Mouse (Mus musculus) spleen, embryonic (tissue): ENCODE results near the gene Tmem56.

Experiments used
- CTCF ChIA-PET: fragments of 350-600 bp; sonication (Branson Sonifier 250); formaldehyde crosslinking; loops from one replicate; lab custom pipeline; 2022; lab: Charles Lee

Tmem56 gene

GRCm38 (mm10) chr3:121242111-121242936 lies 40.6 kb downstream of the Tmem56 start:
- CTCF ChIA-PET = interaction anchor here (0.5 kb wide), 2 partner anchors 40 to 83 kb away, joined by 3 read pairs; no protein-coding TSS in a partner anchor

GRCm38 (mm10) chr3:121240362-121241040 lies 42.4 kb downstream of the Tmem56 start:
- CTCF ChIA-PET = no interaction called here

GRCm38 (mm10) chr3:121239096-121239495 lies 43.8 kb downstream of the Tmem56 start:
- CTCF ChIA-PET = no interaction called here

DNA sequence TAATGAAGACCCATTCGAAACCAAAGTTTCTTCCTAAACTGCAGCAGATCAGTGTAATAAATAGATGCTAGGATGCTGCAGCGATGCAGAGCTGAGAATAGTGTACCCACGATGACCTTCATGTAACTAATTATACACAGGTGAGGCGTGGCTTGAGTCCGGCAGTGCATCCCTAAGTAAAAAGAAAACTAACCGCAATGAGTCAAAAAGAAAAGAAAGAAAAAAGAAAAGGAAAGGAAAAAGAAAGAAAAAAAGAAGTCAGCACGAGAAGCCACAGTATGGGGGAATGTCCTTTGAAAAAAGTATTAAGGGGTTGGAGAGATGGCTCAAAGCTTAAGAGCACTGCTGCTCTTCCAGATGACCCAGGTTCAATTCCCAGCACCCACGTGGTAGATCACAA lies 58.1 kb downstream of the Tmem56 start:
- CTCF ChIA-PET = no interaction called here

DNA sequence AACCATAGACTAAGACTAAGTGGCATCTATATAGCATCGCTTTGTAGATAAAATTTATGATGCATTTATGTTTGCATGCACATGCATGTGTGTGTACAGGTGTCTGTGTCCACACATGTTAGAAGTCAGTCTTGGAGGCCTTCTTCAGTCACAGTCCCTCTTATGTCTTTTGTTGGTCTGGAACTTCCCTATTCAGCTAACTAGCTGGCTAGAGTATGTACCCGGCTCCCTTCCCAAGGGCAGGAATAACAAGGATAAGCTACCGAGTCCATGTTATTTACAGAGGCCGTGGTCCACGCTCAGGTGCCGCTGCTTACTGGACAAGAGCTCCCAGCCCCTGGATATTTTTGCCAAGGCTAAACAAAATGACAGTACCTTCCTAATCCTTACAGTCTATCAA lies 58.7 kb downstream of the Tmem56 start:
- CTCF ChIA-PET = no interaction called here

- CTCF ChIA-PET = no interaction called here
Observed at GRCm38 (mm10) chr3:121221987-121222386, 60.9 kb downstream of the Tmem56 start.

GRCm38 (mm10) chr3:121217011-121217410 lies 65.9 kb downstream of the Tmem56 start:
- CTCF ChIA-PET = no interaction called here

DNA sequence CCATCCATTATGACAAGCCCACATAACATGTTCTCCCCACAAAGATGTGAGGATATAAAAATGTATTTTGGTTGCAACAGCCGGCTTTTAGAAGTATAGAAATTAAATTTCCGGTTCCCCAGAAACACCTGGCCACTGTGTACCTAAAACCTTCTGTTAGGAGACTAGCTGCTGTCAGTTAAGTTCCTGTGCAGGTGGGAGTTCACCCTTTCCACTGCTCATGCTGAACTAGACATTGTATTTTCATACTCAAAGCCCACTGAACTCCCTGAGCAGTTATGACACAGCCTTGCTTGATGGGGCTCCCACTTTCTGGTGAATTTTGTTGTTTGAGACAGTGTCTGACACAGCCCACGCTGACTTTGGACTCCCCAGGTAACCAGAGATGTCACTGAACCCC lies 69.4 kb downstream of the Tmem56 start:
- CTCF ChIA-PET = no interaction called here

DNA sequence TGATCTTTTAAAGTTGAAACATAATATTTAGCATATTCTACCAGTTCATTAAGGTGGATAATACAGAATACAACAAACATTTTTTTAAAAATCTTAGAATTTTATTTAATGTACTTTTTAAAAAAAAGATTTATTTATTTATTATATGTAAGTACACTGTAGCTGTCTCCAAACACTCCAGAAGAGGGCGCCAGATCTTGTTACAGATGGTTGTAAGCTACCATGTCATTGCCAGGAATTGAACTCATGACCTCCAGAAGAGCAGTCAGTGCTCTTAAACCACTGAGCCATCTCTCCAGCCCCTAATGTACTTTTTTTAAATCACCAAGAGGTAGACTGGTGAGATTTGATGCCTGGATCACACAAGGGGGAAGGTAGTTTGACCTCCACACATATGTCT lies 70.7 kb downstream of the Tmem56 start:
- CTCF ChIA-PET = interaction anchor here (0.7 kb wide), 1 partner anchor 104 kb away, joined by 4 read pairs; no protein-coding TSS in a partner anchor

DNA sequence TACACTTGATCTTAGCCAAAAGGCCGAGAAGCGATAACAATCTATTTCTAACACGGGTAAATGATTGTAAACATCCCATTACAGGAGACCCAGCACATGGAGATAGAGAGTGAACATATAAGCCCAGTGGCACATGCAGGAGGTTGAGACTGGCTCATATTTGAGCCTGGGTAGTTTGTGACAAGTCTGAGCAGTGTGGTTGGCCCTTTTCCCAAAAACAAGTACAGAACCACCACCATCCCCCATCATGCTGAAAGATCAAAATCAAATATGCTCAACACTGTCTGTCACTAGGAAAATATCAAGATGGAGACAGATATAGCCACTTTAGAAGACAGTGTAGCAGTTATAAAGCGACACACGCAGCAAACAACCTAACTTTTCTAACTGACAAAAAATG lies 73.9 kb downstream of the Tmem56 start:
- CTCF ChIA-PET = no interaction called here

- CTCF ChIA-PET = no interaction called here
Observed at GRCm38 (mm10) chr3:121206202-121206882, 76.6 kb downstream of the Tmem56 start.

DNA sequence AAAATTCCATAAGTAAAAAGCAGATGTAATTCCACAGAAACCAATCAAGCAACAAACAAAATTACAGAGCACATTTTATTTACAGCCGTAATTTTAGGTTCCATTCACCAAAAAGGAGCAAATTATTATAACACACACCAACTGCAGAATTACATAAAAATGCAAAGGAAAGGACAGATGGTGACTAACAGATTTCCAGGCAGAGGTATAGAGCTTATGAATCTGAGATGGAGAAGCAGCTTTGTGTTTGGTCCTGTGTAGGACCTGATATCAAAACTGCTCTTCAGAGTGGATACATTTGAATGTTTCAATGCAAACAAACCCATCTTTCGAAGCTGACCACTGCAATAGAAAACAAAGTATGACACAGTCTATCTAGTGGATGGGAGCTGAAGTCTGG lies 80.3 kb downstream of the Tmem56 start:
- CTCF ChIA-PET = no interaction called here

DNA sequence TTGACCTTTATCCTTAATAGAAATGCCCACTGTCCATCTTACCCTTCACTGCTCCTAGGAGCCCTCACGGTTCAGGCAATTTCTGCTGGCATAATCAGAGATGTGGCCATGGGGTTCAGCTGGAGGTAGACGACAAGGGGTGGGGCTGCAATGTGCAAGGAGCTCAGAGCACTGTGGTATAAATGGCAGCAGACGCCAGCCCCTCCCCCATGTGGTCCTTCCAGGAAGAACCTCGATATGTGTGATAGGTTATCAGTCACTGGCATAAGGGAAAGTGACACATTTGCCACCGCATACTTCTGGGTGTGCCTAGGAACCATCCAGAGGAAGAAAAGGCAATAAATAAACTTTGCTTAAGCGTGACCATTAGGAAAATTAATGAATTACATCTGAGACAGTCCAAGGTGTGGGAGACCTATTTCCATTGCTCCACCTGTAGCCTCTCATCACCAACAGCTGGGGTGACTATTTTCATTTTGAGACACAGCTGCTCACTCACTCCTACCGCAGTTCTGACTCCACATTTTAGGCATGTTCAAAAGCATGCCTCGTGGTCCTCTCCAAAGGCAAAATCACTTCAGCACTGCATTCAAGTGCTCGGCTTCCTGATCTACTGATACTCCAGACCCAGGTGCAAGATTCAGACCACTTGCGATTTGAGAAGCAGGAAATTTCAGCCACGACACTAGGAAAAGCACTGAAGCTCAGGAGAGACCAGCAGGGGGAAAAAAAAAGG lies 81.7 kb downstream of the Tmem56 start:
- CTCF ChIA-PET = no interaction called here

GRCm38 (mm10) chr3:121189199-121189598 lies 93.7 kb downstream of the Tmem56 start:
- CTCF ChIA-PET = no interaction called here

- CTCF ChIA-PET = no interaction called here
Observed at GRCm38 (mm10) chr3:121187510-121187909, 95.4 kb downstream of the Tmem56 start.

GRCm38 (mm10) chr3:121186925-121187324 lies 96.0 kb downstream of the Tmem56 start:
- CTCF ChIA-PET = no interaction called here

GRCm38 (mm10) chr3:121185197-121185596 lies 97.7 kb downstream of the Tmem56 start:
- CTCF ChIA-PET = interaction anchor here (0.8 kb wide), 1 partner anchor 273 kb away, joined by 26 read pairs; no protein-coding TSS in a partner anchor

GRCm38 (mm10) chr3:121176011-121176410 lies 106.9 kb downstream of the Tmem56 start:
- CTCF ChIA-PET = no interaction called here

DNA sequence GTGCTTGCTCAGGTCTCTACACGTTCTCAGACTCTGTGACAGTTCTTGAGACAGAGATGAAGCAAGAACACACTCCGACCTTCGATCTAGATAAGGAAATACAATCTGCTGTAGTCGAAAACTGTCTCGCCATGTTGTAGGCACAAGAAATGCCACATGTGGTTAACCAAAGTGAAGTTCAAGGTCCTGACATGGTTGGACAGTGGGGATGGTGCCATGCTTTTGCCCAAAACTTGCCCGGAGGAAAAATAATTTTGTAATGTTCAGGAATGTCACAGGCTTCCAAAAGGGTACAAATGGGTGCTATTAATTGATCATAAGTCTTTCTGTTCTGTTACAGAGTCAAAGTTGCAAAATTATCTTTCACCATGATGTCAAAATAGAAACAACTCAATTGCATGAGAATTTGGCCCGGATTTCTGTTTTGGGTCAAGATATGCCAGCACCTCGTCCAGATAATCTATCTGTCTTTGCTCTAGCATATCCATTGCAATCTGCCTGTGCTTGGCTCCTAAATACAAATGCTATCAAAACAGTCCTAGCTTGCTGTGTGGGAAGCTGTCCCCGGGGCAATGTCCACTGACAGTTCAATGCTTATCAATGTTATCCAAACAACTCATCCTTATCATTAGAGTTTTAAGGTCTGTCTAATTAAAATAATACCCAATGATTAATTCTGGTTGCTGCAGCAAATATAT lies 108.5 kb downstream of the Tmem56 start:
- CTCF ChIA-PET = no interaction called here

- CTCF ChIA-PET = interaction anchor here (0.6 kb wide), 2 partner anchors 109 to 1105 kb away, joined by 4 to 15 read pairs; no protein-coding TSS in a partner anchor
Observed at GRCm38 (mm10) chr3:121172718-121173117, 110.2 kb downstream of the Tmem56 start.

GRCm38 (mm10) chr3:121171872-121172265 lies 111.0 kb downstream of the Tmem56 start:
- CTCF ChIA-PET = no interaction called here
